Mouse (Mus musculus) kidney, postnatal 0 days (tissue): ENCODE measurements at regions not wholly inside any gene's neighbourhood (a gene's known extent, or its start where the extent isn't known, plus 50 kb on each side); places are given as distances from the start of the nearest gene placed in this dataset.

Experiments used
- ATAC-seq: fragments of 200-750 bp; cut with Nextera tagmentation; replicated peaks from 2 replicates; pipeline ENCODE4 v1.8.0; 2017; ENCODE audit warnings: low read depth, moderate number of reproducible peaks, moderate TSS enrichment, moderate library complexity; ENCODE audit not compliant: low FRiP score
- DNase-seq: peaks from one replicate; pipeline ENCODE4 v3.0.0-alpha.2; 2016; ENCODE audit warnings: low spot score
- H3K27ac ChIP-seq: fragments of 300-500 bp; sonication (generic); 2 replicates; pipeline ENCODE4 v1.5.1; 2014; ENCODE audit warnings: mild to moderate bottlenecking
- H3K27me3 ChIP-seq: fragments of 300-500 bp; sonication (generic); 2 replicates; pipeline ENCODE4 v1.6.1; 2014; ENCODE audit warnings: low read length, mixed read lengths; ENCODE audit not compliant: insufficient read depth
- H3K36me3 ChIP-seq: fragments of 300-500 bp; sonication (generic); 2 replicates; pipeline ENCODE4 v1.6.1; 2014; ENCODE audit warnings: low read length, mixed read lengths; ENCODE audit not compliant: insufficient read depth
- H3K4me1 ChIP-seq: fragments of 300-500 bp; sonication (generic); replicated peaks from 2 replicates; pipeline ENCODE4 v1.6.1; 2014; ENCODE audit warnings: antibody characterized with exemption, low read length, mixed read lengths; ENCODE audit not compliant: insufficient read depth
- H3K4me2 ChIP-seq: fragments of 300-500 bp; sonication (generic); 2 replicates; pipeline ENCODE4 v1.6.1; 2014; ENCODE audit warnings: mild to moderate bottlenecking, low read length, moderate library complexity, mixed read lengths
- H3K4me3 ChIP-seq: fragments of 300-500 bp; sonication (generic); replicated peaks from 2 replicates; pipeline ENCODE4 v1.5.1; 2014; ENCODE audit warnings: low read depth, low read length
- H3K9ac ChIP-seq: fragments of 300-500 bp; sonication (generic); 2 replicates; pipeline ENCODE4 v1.6.1; 2014; ENCODE audit warnings: low read depth, low read length
- H3K9me3 ChIP-seq: fragments of 300-500 bp; sonication (generic); replicated peaks from 2 replicates; pipeline ENCODE4 v1.6.1; 2016; ENCODE audit warnings: low read length, inconsistent platforms, mixed read lengths
- CTCF ChIP-seq: IDR thresholded peaks from 2 replicates; pipeline ENCODE4 v1.5.1; 2016; ENCODE audit warnings: antibody characterized with exemption, low read depth, mild to moderate bottlenecking, moderate library complexity
- WGBS: fragments of 180-500 bp; shearing (Covaris S2); extraction: QIAGEN DNeasy Blood & Tissue Kit; methylation state at CpG from one replicate; pipeline ENCODE4 v1.1.7; 2014; 5-methylcytosine and 5-hydroxymethylcytosine counted together

DNA sequence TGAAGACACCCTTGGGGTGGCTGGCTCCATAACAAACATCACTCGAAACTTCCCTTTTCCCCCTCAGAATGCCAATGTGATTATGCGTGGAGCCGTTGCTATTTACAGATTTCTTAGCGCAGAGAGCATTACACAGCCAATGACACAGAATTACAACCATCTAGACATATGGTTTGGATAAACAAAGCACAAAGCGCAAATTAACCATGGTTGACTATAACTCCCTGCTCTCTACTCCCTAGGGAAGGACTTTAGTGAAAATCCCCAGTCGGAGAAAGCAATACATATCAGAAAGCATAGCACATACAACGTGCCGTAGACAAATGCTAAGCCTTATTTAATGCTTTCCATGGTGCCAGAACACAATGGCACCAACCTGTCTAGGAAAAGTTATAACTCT is 131.8 kb downstream of the Tshz3 start:
- Histone ChIP-seq H3K9me3 (no peaks in the 10 kb centered on the region), H3K27ac (no peak overlapping the region), H3K4me1 (no peaks in the 10 kb centered on the region), H3K4me2 (no peak overlapping the region), H3K9ac (no peak overlapping the region), H3K27me3 (no peaks in the 10 kb centered on the region), H3K36me3 (no peaks in the 10 kb centered on the region), H3K4me3 (no peak overlapping the region)
- no peak for TF ChIP-seq CTCF
- ATAC-seq (no peak), DNase-seq (no peak)
- 70% methylated on average over 8 of the region's 8 CpGs for WGBS

DNA sequence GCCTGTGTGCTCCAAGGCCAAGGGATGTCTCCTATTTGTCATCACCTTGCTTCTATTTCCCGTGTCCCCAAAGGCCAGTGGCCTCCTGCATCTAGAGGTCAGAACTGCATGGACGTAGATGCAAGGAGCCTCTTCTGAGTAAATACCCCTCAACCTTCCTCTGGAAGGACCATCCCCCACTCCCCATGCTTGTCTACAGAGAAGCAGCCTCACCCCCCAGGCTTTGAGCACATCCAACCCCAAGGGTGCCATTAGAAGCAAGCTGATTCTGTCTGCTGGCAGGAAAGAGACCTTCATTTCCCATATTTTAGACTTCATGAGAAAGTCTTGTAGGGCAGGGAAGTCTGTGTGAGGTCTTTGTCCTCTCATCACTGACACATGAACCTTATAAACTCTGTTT is 132.2 kb downstream of the Tshz3 start:
- Histone ChIP-seq H3K4me1 (no peaks in the 10 kb centered on the region), H3K9ac (no peak overlapping the region), H3K27me3 (no peaks in the 10 kb centered on the region), H3K4me2 (no peak overlapping the region), H3K9me3 (no peaks in the 10 kb centered on the region), H3K36me3 (no peaks in the 10 kb centered on the region), H3K27ac (no peak overlapping the region), H3K4me3 (no peak overlapping the region)
- no peak for ATAC-seq
- TF ChIP-seq CTCF, result no peak
- 72% methylated on average over 2 of the region's 2 CpGs for WGBS
- no peak for DNase-seq

DNA sequence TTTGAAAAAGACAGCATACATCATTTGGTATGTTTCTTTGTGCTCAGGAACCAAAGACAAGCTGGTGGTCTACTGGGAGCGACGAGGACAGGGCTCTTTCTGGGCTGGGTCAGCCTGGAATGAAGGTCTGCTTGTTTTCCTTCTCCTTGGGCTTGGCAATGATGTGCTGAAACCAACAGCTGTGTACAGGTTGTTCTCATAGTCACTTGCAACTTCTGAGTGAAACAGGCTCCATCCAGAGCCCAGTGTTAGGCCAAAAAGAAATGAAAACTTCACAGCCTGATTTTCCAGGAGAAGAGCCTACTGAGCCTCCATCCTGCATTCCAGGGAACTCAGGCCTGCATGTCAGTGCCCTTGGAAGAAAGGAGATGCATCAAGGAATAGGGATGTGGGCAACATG is 150.4 kb downstream of the Tshz3 start:
- Histone ChIP-seq H3K4me2 (no peak overlapping the region), H3K27me3 (no peaks in the 10 kb centered on the region), H3K4me1 (no peaks in the 10 kb centered on the region), H3K9me3 (no peaks in the 10 kb centered on the region), H3K9ac (no peak overlapping the region), H3K36me3 (no peaks in the 10 kb centered on the region), H3K4me3 (no peak overlapping the region), H3K27ac (no peak overlapping the region)
- ATAC-seq (no peak), DNase-seq (no peak)
- no peak for TF ChIP-seq CTCF
- WGBS, result 79% methylated on average over 2 of the region's 2 CpGs

DNA sequence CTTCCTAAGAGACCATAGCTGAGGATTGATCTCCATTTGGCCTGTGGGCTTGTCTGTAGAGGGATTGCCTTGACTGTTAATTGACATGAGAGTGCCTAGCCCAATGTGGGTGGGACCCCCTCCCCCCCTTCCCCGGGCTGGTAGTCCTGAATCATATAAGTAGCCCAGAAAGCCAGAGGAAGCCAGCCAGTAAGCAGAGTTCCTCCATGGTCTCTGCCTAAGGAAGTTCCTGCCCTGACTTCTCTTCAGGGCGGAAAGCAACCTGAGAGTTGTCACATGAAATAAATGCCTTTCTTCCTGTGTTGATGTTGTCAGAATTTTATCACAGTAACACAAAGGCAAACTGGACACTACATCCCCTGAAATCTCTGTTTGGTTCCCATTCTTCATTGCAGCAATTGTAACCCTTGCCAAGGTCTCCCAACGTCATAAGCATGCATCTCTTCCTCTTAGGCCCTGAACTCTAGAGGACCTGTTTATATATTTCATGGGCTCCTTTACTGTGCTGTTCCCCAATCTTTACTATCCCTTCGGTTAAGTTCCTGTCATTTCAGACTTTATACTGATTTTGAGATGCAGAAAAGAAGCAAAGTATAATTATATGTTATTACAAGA is 153.5 kb downstream of the Tshz3 start:
- Histone ChIP-seq H3K36me3 (no peaks in the 10 kb centered on the region), H3K4me1 (no peaks in the 10 kb centered on the region), H3K9me3 (no peaks in the 10 kb centered on the region), H3K4me3 (no peak overlapping the region), H3K4me2 (no peak overlapping the region), H3K27ac (no peak overlapping the region), H3K27me3 (no peaks in the 10 kb centered on the region), H3K9ac (no peak overlapping the region)
- WGBS, result 62% methylated on average over 4 of the region's 4 CpGs
- no peak for ATAC-seq
- TF ChIP-seq CTCF, result no peak
- DNase-seq, result peak; percentile 29

DNA sequence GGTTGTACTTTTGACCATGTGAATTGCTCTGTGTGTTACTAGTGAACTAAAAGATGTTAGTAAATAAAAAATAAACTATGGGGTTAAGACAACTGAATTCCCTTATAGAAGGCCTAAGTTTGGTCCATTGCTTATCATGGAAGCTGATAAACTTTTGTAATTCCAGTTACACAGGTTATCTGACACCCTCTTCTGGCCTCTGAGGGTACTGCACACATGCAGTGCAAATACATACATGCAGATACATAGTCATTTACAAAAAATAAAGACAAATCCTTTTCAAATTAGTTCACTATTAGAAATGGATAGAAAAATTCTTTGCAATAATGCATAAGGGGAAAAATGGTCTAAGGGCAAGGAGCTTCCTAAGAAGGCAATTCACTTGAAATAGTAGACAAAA is 156.4 kb downstream of the Tshz3 start:
- no peak overlapping the region for H3K4me3 ChIP-seq
- H3K36me3 ChIP-seq, result no peaks in the 10 kb centered on the region
- DNase-seq (no peak), ATAC-seq (no peak)
- H3K4me2 ChIP-seq, result no peak overlapping the region
- no peak overlapping the region for H3K9ac ChIP-seq
- no peaks in the 10 kb centered on the region for H3K4me1 ChIP-seq
- no peaks in the 10 kb centered on the region for H3K27me3 ChIP-seq
- TF ChIP-seq CTCF, result peak; percentile 14; the same call in 1 of the 2 replicates
- H3K27ac ChIP-seq, result no peak overlapping the region
- H3K9me3 ChIP-seq, result no peaks in the 10 kb centered on the region

DNA sequence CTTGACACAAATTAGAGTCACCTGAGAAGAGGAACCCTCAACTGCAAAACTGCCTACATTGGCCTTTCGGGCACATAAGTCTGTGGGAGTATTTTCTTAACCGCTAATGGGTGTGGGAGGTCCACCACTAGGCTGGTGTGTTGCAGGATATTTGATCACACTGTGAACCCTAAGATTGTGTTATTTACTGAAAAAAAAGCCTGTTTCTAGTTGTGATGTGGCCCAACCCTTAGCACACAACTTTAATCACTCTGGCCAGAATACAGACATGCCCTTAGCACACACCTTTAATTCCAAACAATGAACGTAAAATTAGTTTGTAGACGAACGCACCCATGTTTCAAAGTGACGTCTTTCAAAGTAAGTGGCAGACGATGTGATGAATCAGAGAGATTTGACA is 161.5 kb downstream of the Tshz3 start:
- Histone ChIP-seq H3K27me3 (no peaks in the 10 kb centered on the region), H3K27ac (no peak overlapping the region), H3K9ac (no peak overlapping the region), H3K4me3 (no peak overlapping the region), H3K36me3 (no peaks in the 10 kb centered on the region), H3K4me1 (no peaks in the 10 kb centered on the region), H3K9me3 (no peaks in the 10 kb centered on the region), H3K4me2 (no peak overlapping the region)
- TF ChIP-seq CTCF, result no peak
- DNase-seq (peak; percentile 7), ATAC-seq (no peak)
- WGBS, result 49% methylated on average over 7 of the region's 7 CpGs

DNA sequence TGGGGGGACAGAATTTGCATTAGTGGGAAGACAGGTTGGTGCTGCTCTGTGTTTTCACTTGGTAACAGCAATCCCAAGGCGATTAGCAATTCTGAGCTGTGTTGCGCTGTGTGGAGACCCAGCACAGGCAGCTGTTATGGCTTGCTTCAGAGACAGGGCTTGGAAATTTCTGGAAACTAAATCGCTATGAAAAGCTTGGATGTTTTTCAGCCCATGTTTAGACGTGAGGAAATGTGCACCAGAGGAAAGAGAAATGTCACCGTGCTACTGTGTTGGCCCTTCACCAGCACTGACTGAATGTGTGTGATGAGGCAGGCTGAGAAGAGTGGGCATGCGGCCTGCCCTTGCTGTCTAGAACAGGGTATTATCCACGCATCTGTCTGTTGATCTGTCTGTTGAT is 164.6 kb downstream of the Tshz3 start:
- no peak overlapping the region for H3K9ac ChIP-seq
- no peak overlapping the region for H3K27ac ChIP-seq
- no peak overlapping the region for H3K4me2 ChIP-seq
- H3K9me3 ChIP-seq, result no peaks in the 10 kb centered on the region
- WGBS, result 90% methylated on average over 7 of the region's 7 CpGs
- no peak for DNase-seq
- no peaks in the 10 kb centered on the region for H3K4me1 ChIP-seq
- H3K36me3 ChIP-seq, result no peaks in the 10 kb centered on the region
- no peaks in the 10 kb centered on the region for H3K27me3 ChIP-seq
- no peak for TF ChIP-seq CTCF
- ATAC-seq, result no peak
- H3K4me3 ChIP-seq, result no peak overlapping the region
